Mouse (Mus musculus) monocyte, adult 5-6 weeks (primary cell): Measurements from ENCODE around the gene Cyp27a1. TPM values are rescaled to one million over a fixed set of nuclear protein-coding genes. Genes with fewer than 3 reads are reported as not detected.

Source experiments
- ATAC-seq: fragments of 153-309, 156-312 bp; replicated peaks from 2 replicates; pipeline ENCODE4 v1.8.0; 2017; ENCODE audit warnings: mild to moderate bottlenecking; ENCODE audit not compliant: low TSS enrichment, insufficient number of reproducible peaks, severe bottlenecking, poor library complexity, low FRiP score
- total RNA-seq: library from RNA; stranded (forward); fragments of 200-1000, 200-491, 200-594 nt; gene quantifications from 3 replicates; pipeline ENCODE4 v1.2.3, GENCODE M21; 2017

Cyp27a1 gene
- total RNA-seq = 52.0 to 91.2 TPM (median 90.6 TPM) in 3 replicates

DNA sequence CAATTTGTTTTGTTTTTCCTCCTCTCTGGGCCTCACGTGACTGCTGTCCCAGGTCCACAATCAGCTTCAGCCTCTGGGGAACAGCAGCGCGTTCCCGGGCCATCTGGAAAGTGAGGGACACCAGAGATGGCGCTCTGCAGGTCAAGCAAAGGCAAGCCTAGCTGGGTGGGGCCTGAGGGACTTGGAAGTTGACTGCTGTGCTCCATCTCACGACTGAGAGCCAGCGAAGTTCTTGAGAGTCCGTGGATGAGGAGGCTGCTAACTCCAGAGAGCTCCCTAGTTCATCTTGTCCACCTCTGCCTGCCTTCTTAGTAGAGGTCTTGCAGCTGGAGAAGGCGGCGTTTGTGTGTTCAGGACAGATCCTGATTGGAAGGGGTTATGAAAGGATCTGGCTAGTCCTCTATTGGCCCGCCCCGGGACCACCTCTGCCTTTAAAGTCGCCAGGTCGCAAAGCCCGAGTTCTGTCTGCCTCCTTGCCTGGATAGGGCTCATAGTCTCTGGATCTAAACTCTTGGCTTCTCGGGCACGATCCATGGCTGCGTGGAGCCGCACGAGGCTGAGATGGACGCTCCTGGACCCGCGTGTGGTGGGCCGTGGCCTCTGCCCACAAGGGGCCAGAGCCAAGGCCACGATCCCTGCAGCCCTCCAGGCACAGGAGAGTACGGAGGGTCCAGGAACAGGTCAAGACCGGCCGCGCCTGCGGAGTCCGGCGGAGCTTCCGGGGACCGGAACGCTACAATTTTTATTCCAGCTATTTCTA is at the start of gene Cyp27a1:
Gene Cyp27a1 (plus strand): TSS at position 476 of the 760 bp plus-strand sequence.
- ATAC-seq = peak; percentile 44

DNA sequence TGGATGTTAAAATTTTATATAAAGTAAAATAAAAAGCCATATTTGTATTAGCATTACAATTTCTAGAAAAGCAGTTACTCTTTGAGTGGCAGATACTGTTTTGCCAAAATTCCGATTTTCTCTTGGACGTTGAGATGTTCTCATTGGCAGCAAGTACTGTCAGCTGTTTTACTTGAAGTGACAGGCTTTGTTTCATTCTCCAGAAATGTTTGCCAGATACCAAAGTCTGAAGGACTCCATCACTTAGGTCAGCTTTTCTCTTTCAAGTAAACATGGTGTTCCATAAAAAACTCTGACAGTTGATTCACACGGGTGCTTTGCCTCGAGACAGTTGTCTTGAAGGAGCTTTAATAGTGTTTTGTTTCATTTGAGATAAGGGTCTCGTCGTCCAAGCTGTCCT is 48.2 kb upstream of the Cyp27a1 start:
- ATAC-seq = no peak

DNA sequence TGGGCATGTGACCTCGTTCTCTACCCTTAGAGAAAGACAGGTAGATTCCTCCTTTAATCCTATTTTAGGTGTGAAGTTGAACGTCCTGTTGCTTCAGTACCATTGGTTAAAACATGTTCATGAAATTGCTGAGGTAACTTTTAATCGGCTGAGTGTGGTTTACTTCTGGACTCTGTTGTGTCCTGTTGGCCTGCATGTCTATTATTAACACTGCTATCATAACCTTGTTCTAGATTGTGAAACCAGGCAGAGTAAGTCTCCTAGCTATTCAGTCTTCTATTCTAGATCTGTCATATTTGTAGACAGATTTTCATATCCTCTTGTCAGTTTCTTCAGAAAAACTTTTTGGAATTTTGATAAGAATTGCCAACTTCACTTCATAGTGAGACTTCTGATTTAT is 45.0 kb upstream of the Cyp27a1 start:
- no peak for ATAC-seq

DNA sequence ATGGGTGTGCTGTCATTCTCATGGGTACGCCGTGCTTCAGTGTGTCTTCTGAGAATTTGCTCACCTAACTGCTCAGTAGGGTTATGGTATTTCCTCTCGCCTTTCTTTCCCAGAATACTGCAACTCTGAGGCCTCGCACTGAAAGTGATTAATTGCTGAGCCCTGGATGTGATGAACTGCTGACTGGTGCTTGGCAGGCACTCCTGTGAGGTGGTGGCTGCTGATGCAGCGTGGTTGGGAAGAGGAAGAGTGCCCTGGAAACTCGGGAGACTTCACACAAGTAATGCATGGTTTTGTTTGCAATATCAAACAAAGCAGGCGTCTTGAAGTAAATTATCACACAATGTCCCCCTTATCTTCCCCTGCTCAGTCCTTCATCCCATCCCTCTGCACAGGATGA is 40.6 kb upstream of the Cyp27a1 start:
- ATAC-seq = no peak

DNA sequence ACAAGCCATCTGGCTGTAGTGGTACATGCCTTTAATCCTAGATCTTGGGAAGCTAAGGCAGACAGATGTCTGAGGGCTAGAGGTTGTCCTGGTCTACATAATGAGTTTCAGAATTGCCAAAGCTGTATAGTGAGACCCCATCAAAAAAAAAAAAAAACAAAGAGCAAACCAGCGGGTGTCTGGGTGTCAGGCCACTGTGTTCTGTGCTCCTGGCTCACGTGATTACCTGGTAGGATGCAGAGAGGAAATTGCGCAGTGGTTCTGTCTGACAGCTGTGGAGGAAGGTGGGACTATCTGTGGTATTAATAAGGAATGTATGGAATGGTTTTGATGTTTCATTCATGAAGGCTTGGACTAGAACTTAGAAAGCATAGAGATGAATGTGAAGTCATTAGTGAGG is 36.5 kb upstream of the Cyp27a1 start:
- no peak for ATAC-seq

DNA sequence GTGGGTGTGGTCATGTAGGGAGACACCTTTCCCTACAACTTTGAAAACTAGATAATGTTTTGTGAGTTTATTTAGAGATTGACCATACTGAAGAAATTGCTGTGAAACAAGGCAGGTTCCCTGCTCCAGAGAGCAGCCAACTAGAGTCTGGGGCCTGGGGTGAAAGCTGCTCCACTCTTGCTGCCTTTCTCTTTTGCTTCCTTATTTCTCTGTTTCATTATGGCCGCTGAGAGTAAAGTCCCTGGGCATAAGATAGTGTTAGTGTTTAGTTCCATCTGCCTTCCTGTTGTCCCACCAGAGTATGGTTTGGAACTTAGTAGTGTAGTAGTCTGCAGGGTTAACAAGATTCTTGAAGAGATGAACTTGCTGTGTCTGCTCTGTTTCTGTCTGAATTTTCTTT is 35.5 kb upstream of the Cyp27a1 start:
- no peak for ATAC-seq

DNA sequence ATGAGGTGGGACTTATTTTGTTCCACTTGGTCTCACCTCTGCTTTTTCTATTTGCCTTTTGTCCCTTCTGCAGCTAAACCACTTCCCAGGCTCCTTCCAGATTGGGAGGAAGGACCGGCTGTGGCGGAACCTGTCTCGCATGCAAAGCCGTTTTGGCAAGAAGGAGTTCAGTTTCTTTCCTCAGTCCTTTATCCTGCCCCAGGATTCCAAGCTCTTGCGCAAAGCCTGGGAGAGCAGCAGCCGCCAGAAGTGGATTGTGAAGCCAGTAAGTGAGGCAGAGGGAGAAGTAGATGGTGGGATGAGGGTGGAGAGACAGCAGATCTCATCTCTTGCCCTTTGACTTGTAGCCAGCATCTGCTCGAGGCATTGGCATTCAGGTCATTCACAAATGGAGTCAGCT is 26.2 kb upstream of the Cyp27a1 start:
- ATAC-seq = no peak

DNA sequence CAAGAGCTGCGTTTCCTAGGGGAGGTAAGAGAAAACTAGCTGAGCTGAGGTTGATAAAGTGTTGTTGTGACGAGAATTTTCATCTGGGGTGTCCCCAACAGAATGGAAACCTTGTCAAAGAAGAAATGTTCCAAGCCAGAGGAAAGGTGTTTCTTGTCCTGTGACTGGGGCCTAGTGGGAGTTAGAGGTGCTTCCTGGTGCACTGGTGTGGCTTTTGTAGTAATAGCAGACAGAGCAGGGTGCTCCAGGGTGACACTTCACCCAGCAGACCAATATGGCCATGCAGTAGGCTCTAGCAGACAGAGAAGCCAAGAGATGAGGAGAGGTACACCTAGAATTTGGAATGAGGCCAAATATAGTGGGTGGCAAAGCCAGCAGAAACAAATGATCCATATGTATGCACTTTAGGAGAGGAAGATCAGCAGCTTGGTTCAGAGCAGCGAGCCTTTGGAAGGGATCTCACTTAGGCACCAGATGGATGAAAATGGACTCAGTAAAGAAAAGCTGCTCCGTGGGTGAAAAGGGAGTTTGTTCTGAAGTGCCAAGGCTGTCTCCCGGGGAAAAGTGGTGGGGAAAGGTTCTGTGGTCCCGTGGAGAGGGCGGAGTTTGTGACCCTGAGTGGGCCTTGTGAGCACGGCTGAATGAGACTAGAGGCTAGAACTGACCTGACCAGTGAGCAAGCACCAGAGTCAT is 19.3 kb upstream of the Cyp27a1 start:
- ATAC-seq = no peak

DNA sequence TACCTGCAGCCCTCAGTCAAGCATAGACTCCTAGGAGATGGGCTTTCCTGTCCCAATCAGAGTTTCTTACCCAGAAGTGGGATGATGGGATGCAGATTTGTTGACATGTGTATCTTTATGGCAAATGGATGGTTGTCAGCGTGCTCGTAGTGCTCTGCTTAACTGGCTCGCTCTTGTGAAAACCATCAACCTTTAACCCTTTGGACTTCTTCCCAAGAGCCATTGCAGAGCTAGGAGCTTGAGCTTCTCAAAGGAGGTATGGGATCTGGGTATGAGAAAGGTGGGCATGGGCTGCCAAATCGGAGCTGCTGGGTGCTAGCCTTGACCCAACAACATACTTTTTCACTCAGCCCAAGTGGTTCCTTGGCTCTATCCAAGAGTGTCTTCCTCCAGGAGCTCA is 17.5 kb upstream of the Cyp27a1 start:
- ATAC-seq = no peak

DNA sequence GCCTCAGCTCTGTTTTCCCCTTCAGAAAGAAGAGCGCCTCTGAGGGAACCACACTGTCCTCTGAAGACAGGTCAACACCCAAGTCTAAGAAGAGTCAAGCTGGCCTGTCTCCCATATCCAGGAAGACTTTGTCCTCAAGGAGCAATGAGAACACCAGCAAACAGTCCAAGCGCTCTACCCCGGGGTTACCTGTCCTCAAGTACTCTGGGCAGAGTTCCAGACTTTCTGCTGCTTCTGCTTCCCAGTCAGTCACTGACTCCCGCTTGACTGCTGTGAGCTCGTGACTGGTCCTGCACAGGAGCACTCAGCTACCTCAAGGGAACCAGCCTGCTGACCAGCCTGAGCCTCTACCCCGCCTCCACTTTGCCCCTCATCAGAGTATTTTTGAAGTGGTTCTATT is 16.0 kb upstream of the Cyp27a1 start:
- ATAC-seq = no peak

DNA sequence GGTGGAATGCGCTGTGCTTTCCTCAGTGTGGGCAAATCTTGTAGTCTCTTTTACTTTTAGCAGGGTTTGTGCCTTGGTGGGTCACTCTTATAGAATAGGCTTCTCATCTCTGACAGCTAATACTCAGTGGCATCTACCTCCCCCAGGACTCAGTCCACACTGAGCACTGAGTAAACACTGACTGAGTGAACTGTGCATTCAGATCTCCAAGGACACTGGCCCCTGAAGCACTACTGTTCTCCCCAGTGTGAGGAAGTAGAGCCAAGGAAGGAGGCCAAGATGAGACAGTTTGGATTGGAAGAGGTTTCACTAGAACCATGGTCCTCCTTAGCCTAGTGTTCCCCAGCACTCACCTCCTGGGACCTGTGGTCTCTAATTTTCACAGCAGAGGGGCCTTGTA is 15.0 kb upstream of the Cyp27a1 start:
- no peak for ATAC-seq

DNA sequence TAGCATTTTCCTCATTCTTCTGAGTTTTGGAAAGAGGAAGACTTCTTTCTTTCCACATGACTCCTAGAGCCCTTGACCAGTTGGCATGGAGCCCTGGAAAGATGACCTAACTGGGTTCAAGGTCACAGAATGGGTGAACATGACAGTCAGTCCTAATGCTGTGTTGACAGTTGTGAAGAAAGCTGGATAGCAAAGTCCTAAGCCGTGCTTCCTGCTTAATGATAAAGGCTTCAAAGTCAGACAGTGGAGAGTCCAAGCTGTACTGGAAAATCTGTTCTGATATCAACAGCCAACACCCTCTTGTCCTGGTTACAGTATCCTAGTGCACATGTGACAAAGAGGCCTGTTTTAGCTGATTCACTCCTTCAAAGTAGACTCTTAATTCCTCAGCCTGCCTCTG is 14.6 kb upstream of the Cyp27a1 start:
- no peak for ATAC-seq

DNA sequence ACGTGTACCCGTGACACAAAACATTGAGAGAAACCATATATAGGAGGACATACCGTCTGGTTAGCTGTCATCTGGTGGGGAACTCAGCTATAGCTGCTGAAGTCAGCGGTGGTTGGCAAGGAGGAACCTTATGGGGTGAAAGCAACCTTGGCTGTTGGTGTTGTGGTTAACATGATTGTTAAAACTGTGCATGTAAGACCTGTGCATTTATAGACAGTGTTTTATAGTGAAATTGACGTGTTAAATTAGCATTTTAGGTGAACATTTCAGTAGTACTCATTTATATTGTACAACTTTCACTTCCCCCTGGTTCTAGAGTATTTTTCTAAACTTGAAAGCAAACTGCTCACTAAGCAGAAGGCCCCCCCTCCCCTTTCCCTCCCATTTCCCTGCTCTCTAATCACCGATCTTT is 11.2 kb upstream of the Cyp27a1 start:
- ATAC-seq = peak; percentile 38; the same call in 1 of the 2 replicates

DNA sequence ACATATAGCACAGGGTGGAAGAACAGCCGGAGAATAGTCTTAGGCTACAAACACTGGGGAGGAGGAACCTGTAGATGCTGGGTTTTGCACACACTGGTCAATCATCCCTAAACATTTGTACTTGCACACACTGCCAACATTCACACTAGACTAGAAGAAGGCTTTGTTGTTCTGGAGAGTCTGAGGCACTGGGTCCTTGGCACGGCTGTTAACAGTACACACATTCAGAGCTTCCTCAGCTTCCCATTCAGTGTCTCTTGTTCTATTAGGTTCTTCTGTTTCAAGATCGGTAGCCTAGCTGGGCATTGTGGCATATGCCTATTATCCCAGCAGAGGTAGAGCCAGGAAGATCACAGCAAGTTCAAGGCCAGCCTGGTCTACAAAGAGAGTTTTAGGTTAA is 9.2 kb upstream of the Cyp27a1 start:
- no peak for ATAC-seq

DNA sequence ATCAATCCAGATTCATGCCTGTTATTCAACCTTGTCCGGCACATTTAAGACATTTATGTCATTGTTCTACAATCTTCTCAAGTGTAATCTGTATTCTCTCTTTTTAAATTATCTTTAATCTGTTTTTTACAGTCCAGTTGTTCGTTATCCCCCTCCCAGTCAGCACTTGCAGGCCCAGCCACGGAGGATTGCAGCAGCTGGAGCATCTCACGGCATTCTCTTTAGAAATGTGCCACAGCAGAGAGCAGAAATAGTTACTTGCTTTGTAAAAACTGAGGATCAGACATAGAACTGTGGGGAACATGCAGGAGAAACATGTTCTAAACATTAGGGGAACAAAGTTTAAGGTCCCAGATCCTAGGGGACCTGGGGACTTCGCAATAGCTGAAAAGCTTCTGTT is 8.4 kb upstream of the Cyp27a1 start:
- no peak for ATAC-seq

DNA sequence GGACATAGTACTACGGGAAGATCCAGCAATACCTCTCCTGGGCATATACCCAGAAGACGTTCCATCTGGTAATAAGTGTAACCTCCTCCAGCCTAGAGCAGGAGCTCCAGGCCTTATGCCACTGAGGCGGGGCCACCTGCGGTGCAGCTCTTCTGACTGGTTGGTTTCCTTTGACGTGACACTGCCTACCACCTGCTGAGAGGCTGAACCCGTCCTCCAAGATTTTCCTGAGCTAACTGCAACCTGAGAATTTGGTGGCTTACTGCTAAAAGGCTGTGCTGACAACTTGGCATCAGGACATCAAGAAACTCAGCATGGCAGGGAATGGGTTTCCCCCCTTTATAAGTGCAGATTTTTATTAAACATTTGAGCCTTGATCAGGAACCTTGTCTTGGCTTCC is 3.8 kb upstream of the Cyp27a1 start:
- ATAC-seq = no peak

DNA sequence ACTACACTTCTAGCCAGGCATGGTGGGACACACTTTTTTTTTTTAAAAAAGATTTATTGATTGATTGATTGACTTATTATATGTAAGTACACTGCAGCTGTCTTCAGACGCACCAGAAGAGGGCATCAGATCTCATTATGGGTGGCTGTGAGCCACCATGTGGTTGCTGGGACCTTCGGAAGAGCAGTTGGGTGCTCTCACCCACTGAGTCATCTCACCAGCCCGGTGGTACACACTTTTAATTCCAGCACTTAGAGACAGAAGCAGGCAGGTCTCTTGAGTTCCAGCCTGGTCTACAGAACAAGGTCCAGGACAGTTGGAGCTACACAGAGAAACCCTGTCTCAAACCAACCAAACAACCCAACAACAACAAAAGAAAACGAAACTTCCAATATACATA is 1.3 kb upstream of the Cyp27a1 start:
- ATAC-seq = no peak

DNA sequence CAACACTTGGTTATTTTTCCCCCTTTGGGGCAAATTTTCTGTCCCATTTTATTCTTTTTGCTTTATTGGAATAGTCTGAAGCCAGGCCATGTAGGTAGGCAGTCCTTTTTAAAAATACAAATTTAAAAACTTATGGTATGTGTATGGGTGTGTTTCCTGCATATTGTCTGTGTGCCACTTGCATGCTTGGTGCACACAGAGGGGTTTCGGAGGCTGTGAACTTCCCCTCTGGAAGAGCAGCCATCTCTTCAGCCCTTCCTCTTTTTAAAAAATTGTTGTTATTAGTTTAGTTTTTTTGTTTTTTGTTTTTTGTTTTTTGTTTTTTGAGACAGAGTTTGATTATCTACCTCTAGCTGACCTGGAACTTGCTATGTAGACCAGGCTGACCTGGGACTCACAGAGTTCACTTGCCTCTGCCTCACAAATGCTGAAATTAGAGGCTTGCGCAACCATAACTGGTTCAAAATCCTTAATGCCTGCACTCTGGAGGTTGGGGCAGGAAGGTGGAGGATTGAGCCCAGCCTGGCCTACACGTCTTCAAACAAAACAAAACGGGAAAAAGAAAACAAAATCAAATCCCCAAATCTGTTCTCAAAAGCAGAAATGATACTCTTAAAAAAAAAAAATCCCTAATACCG is 794 bp upstream of the Cyp27a1 start:
- 0 out of 2 replicates have a peak, but pooled peaks have one; percentile 57 for ATAC-seq

DNA sequence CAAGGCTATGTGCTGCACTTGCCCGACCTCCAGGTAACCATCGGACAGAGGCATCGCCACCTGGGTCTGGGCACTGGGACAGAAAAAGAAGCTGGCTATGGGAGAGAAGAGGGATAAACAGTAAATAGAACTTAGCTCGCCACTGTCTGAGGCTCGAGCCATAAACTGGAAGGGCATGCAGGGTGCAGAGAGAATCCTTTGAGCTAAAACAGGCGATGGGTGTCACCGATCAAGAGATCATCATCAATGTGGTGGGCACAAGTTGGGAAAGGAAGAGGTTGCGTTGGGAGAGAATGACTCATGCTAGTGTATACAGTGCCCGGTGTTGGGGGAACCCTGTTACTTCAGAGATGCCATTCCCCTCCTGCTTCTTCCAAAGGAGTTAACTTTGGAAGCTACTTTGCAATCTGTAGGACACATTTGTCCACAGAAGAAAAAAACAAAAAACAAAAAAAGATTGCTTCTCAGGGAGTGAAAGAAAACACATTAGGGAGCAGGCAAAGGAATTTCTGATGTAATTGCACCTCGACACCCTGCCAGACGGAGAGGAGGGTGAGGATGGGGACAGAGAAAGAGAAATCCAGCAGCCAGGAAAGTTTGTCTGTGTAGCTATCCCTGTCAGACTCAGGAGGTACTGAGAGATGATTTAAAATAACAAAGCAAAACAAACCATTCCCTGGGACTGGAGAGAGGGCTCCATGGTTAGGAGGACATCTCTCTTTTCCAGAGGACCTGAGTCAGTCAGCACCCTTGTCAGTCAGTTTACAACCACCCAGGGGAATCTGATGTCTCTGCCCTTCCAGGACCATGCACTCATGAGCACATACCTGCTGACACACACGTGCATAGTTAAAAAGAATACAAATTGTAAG is 721 bp downstream of the Cyp27a1 start:
- no peak for ATAC-seq
